Mouse (Mus musculus): Measurements from ENCODE around the gene Samd4. TPM values are rescaled to one million over a fixed set of nuclear protein-coding genes. Genes with fewer than 3 reads are reported as not detected.

Gene Samd4
- total RNA-seq, 1 experiment from 2014 or later: 19.7 TPM

- no peak for DNase-seq
Observed at GRCm38 (mm10) chr14:46908858-46909257, 26.2 kb downstream of the Samd4 start.

- no peak for DNase-seq
Observed at GRCm38 (mm10) chr14:46912496-46912895, 29.8 kb downstream of the Samd4 start.

GRCm38 (mm10) chr14:46914356-46914755 lies 31.7 kb downstream of the Samd4 start:
- DNase-seq: peak; percentile 40

- DNase-seq: no peak
Observed at GRCm38 (mm10) chr14:46915555-46915954, 32.9 kb downstream of the Samd4 start.

- no peak for DNase-seq
Observed at GRCm38 (mm10) chr14:46916581-46916980, 33.9 kb downstream of the Samd4 start.

- no peak for DNase-seq
Observed at GRCm38 (mm10) chr14:46917136-46917535, 34.5 kb downstream of the Samd4 start.

- peak; percentile 10 for DNase-seq
Observed at GRCm38 (mm10) chr14:46917581-46917980, 34.9 kb downstream of the Samd4 start.

GRCm38 (mm10) chr14:46920496-46920895 lies 37.8 kb downstream of the Samd4 start:
- DNase-seq: no peak

- DNase-seq: no peak
Observed at GRCm38 (mm10) chr14:46921178-46921975, 38.7 kb downstream of the Samd4 start.

- DNase-seq: no peak
Observed at GRCm38 (mm10) chr14:46923931-46924330, 41.3 kb downstream of the Samd4 start.

- no peak for DNase-seq
Observed at GRCm38 (mm10) chr14:46924422-46924821, 41.8 kb downstream of the Samd4 start.

GRCm38 (mm10) chr14:46928556-46928955 lies 45.9 kb downstream of the Samd4 start:
- DNase-seq: no peak

- no peak for DNase-seq
Observed at GRCm38 (mm10) chr14:46932121-46932520, 49.5 kb downstream of the Samd4 start.

GRCm38 (mm10) chr14:46932708-46933107 lies 50.1 kb downstream of the Samd4 start:
- no peak for DNase-seq

GRCm38 (mm10) chr14:46941077-46941476 lies 58.4 kb downstream of the Samd4 start:
- DNase-seq: no peak

GRCm38 (mm10) chr14:46941896-46942812 lies 59.5 kb downstream of the Samd4 start:
- peak; percentile 50 for DNase-seq

GRCm38 (mm10) chr14:46944411-46944810 lies 61.8 kb downstream of the Samd4 start:
- peak; percentile 26 for DNase-seq

GRCm38 (mm10) chr14:46945903-46946490 lies 63.3 kb downstream of the Samd4 start:
- no peak for DNase-seq

GRCm38 (mm10) chr14:46947644-46948043 lies 65.0 kb downstream of the Samd4 start:
- DNase-seq: no peak

GRCm38 (mm10) chr14:46950527-46951384 lies 68.1 kb downstream of the Samd4 start:
- no peak for DNase-seq

GRCm38 (mm10) chr14:46952264-46952663 lies 69.6 kb downstream of the Samd4 start:
- DNase-seq: no peak

GRCm38 (mm10) chr14:46955109-46955508 lies 72.5 kb downstream of the Samd4 start:
- DNase-seq: no peak
